Mouse (Mus musculus) neutrophil, adult 5-6 weeks (primary cell): Measurements from ENCODE around the gene Pfdn5. TPM values are rescaled to one million over a fixed set of nuclear protein-coding genes. Genes with fewer than 3 reads are reported as not detected.

Experiments used
- ATAC-seq: fragments of 151-379, 151-347 bp; 2 replicates; pipeline ENCODE4 v1.8.0; 2017; ENCODE audit warnings: mild to moderate bottlenecking, moderate TSS enrichment; ENCODE audit not compliant: insufficient number of reproducible peaks, poor library complexity, low FRiP score, severe bottlenecking; ENCODE audit errors: extremely low read depth
- total RNA-seq: library from RNA; stranded (forward); fragments of 200-1000 nt; gene quantifications from 2 replicates; pipeline ENCODE4 v1.2.3, GENCODE M21; 2017

Gene Pfdn5
- total RNA-seq, 1 experiment from 2014 or later, result 562 TPM

DNA sequence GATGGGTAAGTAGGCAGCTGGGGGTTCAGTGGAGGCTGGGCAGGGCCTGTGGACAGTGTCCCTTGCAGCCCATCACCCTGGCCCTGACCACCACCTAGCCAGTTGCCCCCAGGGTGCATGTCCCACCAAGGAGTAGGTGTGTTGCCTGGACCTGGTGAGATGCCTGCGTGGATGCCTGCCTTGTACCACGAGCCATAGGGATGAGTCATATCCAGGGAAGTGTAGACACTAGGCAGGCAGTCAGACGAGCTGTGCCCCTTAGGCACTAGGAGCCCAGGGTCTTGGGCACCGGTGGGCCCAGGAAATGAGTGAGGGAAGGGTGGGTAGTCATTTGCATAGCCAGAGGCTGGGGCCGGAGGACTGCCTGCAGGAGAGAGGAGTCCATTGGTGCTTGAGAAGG is 32.9 kb downstream of the Pfdn5 start:
- no peak for ATAC-seq

GRCm38 (mm10) chr15:102362648-102363047 is 36.7 kb downstream of the Pfdn5 start:
- no peak for ATAC-seq

DNA sequence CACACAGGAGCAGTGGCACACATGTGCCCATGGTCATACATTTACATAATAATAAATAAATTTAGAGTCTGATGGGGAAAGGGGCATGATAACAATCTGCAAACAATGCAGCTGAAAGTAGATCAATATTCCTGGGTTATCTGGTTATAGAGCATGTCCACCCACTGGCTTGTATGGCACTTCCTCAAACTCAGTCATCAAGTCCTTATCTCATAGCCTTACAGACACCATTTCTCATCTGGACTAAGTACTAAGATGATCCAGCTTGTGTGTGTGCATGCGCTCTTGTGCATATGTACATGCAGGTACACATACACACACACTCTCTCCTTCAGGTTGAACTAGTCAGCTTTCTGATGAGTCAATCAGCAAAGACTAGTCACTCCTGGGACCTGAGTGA is 38.8 kb downstream of the Pfdn5 start:
- ATAC-seq, result no peak

- ATAC-seq, result no peak
These were observed 40.3 kb downstream of the Pfdn5 start for GRCm38 (mm10) chr15:102366238-102366637.

DNA sequence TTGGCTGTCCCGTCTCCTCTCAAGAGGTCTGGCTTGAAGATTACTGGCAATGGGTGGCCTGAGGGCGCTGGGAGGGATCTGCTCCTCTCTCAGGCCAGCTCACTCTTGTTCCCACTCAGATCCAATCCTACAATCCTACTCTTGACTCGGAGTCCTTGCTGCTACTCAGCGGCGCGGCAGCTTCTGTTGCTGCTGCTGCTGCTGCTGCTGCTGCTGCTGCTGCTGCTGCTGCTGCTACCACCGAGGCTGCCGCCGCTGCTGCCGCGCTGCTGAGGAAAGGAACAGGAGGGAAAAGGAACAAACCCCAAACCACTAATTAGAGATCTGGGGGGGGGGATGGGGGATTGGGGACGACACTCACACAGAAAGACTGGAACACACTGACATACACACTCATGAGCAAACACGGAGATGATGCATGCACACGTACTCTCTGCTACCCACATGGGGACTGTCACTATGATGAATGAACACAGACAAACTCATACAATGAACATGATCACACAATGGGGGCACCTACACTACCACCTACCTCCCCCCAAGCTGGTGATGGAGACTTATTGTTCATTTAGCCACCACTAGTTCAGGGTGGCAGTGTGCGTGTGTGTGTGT is 40.9 kb downstream of the Pfdn5 start, which contains the start of gene Sp7:
Gene Sp7 (minus strand): TSS at position 450 of the 612 bp plus-strand sequence.
- ATAC-seq, result no peak

GRCm38 (mm10) chr15:102369972-102370371 is 44.1 kb downstream of the Pfdn5 start:
- no peak for ATAC-seq

DNA sequence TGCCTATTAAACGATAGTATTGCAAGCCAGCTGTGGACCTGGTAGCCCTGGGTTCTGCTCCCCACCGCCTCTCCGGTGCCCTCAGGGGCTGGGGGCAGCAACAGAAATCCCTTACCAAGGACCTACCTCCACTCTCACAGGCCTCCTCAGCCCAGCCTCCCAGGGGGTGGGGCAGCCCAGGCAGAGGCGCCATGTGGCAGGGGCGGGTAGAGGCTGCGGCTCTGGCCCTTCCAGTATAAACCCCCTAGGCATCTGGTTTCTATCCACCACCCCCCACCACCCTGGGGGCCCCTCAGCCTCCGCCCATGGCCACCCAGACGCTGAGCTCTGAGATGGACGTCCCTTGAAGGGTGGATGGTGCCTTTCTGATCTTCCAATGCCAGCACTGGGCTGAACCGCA is 44.8 kb downstream of the Pfdn5 start:
- no peak for ATAC-seq

GRCm38 (mm10) chr15:102376453-102377162 is 50.7 kb downstream of the Pfdn5 start:
- ATAC-seq, result no peak

DNA sequence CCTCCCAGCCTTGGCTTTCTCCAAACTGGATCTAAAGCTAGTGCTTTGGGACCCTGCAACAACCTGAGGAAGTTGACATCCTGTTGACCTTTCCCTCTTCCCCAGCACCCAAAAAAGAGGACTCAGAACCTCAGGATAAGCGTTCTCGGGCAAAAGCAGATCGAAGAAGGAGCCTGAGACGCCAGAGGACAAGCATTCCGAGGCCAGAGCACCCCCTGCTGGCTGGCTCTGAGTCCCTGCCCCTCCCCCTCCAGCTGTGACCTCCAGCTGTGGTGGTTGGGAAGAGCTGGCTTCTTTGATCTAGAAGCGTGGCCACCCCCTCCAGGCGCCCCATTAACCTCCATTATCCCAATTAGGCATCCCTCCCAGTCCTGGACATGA is 51.2 kb downstream of the Pfdn5 start:
- peak; percentile 70 for ATAC-seq

DNA sequence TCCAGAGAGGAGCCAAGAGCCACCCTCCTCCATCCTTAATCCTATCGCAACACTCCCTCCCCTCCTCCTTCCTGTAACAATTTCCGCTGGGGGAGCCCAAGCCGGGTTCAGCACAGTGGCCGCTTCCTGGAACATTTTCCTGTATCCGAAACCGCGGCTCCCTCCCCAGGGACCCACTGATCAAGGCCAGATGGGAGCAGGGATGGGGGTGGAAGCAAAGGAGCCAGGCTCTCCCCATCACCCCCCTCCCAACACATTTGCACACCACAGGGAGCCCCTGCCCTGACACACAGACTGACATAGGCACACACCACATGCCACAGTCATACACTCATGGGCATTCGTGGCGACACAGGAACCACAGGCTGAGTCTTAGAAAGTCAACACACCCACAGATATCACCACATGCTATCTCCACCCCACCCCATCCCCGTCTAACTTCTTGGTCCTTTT is 51.9 kb downstream of the Pfdn5 start:
- no peak for ATAC-seq

Other genes starting within 250 kb of the Pfdn5 start
- gene Tns2, start 225.7 kb upstream of the Pfdn5 start, total RNA-seq, result 0.70 TPM in 1 of 2 replicates, not detected in the other
- gene Spryd3, start 189.9 kb upstream of the Pfdn5 start, total RNA-seq, result 47.0 and 56.1 TPM in 2 replicates
- 4.7 and 6.5 TPM in 2 replicates for gene Igfbp6, start 181.8 kb upstream of the Pfdn5 start, total RNA-seq
- 13.3 and 14.4 TPM in 2 replicates for gene Soat2, start 175.6 kb upstream of the Pfdn5 start, total RNA-seq
- gene Zfp740, start 122.9 kb upstream of the Pfdn5 start, total RNA-seq, result 118 and 120 TPM in 2 replicates
- gene Csad, start 121.4 kb upstream of the Pfdn5 start, total RNA-seq, result 47.6 and 56.0 TPM in 2 replicates
- gene Itgb7, start 94.2 kb upstream of the Pfdn5 start, total RNA-seq, result 338 and 351 TPM in 2 replicates
- gene Rarg, start 68.6 kb upstream of the Pfdn5 start, total RNA-seq, result 28.2 and 38.3 TPM in 2 replicates
- 0.49 TPM in 1 of 2 replicates, not detected in the other for gene Gm9918, start 55.6 kb upstream of the Pfdn5 start, total RNA-seq
- gene Mfsd5, start 46.7 kb upstream of the Pfdn5 start, total RNA-seq, result 21.6 and 22.6 TPM in 2 replicates
- gene Espl1, start 29.9 kb upstream of the Pfdn5 start, total RNA-seq, result 1.2 and 6.1 TPM in 2 replicates
- 44.2 and 56.0 TPM in 2 replicates for gene Myg1, start 5.6 kb downstream of the Pfdn5 start, total RNA-seq
- gene Aaas, start 24.7 kb downstream of the Pfdn5 start, total RNA-seq, result 46.0 and 50.6 TPM in 2 replicates
- not detected in 2 replicates for gene Sp7, start 41.1 kb downstream of the Pfdn5 start, total RNA-seq
- gene Sp1, start 80.0 kb downstream of the Pfdn5 start, total RNA-seq, result 105 and 109 TPM in 2 replicates
- gene Amhr2, start 119.3 kb downstream of the Pfdn5 start, total RNA-seq, result 0.74 and 1.2 TPM in 2 replicates
- 272 and 296 TPM in 2 replicates for gene Prr13, start 132.9 kb downstream of the Pfdn5 start, total RNA-seq
- gene Pcbp2, start 144.4 kb downstream of the Pfdn5 start, total RNA-seq, result 144 TPM in 2 replicates
- not detected in 2 replicates for gene Gm10337, start 177.6 kb downstream of the Pfdn5 start, total RNA-seq
- 0.93 and 1.2 TPM in 2 replicates for gene Map3k12, start 190.9 kb downstream of the Pfdn5 start, total RNA-seq
- 29.1 and 34.6 TPM in 2 replicates for gene Tarbp2, start 192.1 kb downstream of the Pfdn5 start, total RNA-seq
- 1.4 and 6.1 TPM in 2 replicates for gene Npff, start 198.8 kb downstream of the Pfdn5 start, total RNA-seq